Mouse (Mus musculus): ENCODE measurements around the gene C2cd3. TPM values are rescaled to one million over a fixed set of nuclear protein-coding genes. Genes with fewer than 3 reads are reported as not detected.

Gene C2cd3
- total and polyA plus RNA-seq, 3 experiments = 8.5 to 23.5 TPM; not detected in 1

DNA sequence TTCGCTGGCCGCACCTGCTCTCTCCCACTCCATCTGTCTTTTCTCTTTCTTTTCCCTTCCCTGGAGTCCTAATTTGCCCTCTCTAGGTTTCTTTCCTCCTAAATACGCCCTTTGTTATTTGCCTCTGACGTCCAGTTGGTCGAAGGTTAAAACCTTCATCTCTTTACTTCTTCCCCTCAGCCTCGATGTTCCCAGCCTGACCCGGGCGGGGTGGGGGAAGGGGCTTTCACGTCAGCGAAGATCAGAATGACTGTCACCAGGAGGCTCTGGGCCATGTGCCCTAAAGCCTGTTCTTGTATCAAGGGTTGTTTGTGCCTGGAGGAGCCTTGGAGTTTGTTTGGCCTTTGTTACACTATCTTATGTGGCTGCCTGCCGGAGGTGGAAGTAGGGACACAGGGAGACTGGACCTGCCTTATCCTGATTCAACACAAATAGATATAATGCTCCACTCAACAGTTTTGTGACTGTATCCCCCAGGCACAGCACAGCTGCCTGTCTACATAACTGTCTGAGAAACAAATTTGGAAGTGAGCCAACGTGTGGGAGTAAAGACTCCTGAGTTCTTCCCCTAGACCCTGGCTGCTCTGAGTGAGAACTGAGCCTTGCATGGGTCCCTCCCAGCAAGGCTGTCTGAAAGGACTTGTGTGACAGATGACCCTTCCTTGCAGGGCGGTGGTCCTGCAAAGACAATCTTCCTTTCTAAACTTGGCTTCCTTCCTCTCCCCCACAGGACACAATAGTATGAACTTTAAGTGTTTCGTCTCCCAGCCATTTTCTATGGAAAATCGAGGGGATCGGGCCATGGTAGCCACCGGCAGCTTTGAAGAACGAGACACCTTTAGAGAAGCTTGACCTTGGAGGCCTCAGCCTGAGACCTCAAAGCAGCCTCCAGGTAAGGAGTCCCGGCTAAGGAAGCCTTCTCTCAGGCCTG, 121.7 kb downstream of the C2cd3 start (continued):
- no peak for TF ChIP-seq ZC3H11A (IDR thresholded peaks at IDR 0.05; ENCODE audit: low read depth, low read length)
- no peak for TF ChIP-seq KAT2A (conservative IDR thresholded peaks at IDR 0.05; ENCODE audit: low read depth, low read length)
- no peak for TF ChIP-seq ELF1 (IDR thresholded peaks at IDR 0.05; ENCODE audit: low read depth, low read length)
- 0 out of 2 replicates have a peak, but pooled peaks have one; percentile 28 for TF ChIP-seq MYB (IDR thresholded peaks at IDR 0.05; ENCODE audit: low read depth, low read length)
- no peak for TF ChIP-seq E2F4 (IDR thresholded peaks at IDR 0.05; ENCODE audit: borderline replicate concordance, low read depth, low read length)
- no peak for TF ChIP-seq SMC3 (IDR thresholded peaks at IDR 0.05; ENCODE audit: low read depth, low read length)
- TF ChIP-seq GABPA (IDR thresholded peaks at IDR 0.05; ENCODE audit: low read depth, low read length) = no peak
- TF ChIP-seq ZMIZ1 (IDR thresholded peaks at IDR 0.05; ENCODE audit: low read depth, low read length) = no peak
- no peak for TF ChIP-seq ZNF384 (IDR thresholded peaks at IDR 0.05; ENCODE audit: low read depth, low read length)
- peak; percentile 20 to 60; a peak in 2 of 4 replicates for TF ChIP-seq EP300 (IDR thresholded peaks at IDR 0.05; ENCODE audit: low read depth in 1 of 2, low read length in 2 of 2)

GRCm38 (mm10) chr7:100494415-100494831, 122.4 kb downstream of the C2cd3 start:
- DNase-seq (ENCODE audit: low read depth, low spot score) = peak; percentile 67
- H3K27ac ChIP-seq (ENCODE audit: control insufficient read depth, low read depth, low read length) = peak overlapping the region; percentile 90
- peaks cover 37% of the 10 kb centered on the region for H3K79me2 ChIP-seq (ENCODE audit: control insufficient read depth, insufficient read depth, low read length, poor library complexity)
- H3K9ac ChIP-seq (ENCODE audit: control insufficient read depth, low read depth, low read length, poor library complexity, severe bottlenecking) = peak overlapping the region; percentile 80
- H3K4me3 ChIP-seq (ENCODE audit: control insufficient read depth in 1 of 2, insufficient read depth in 1 of 2, low read depth in 2 of 2, low read length in 2 of 2) = peak overlapping the region; percentile 69 to 83
- no peaks in the 10 kb centered on the region for H3K27me3 ChIP-seq (ENCODE audit: control insufficient read depth in 1 of 2, insufficient read depth in 2 of 2, low read length in 2 of 2)
- H3K9me3 ChIP-seq (replicated peaks; ENCODE audit: insufficient read depth, low read length) = no peaks in the 10 kb centered on the region
- H3K36me3 ChIP-seq (ENCODE audit: control insufficient read depth in 1 of 2, insufficient read depth in 2 of 2, low read length in 2 of 2) = peaks cover 0 to 11% of the 10 kb centered on the region in 2 experiments; a peak in 3 of 4 replicates
- H3K4me1 ChIP-seq (ENCODE audit: control insufficient read depth in 1 of 2, insufficient read depth in 2 of 2, low read length in 2 of 2) = peaks cover 3 to 12% of the 10 kb centered on the region in 2 experiments; a peak in 3 of 4 replicates
- TF ChIP-seq BHLHE40 (IDR thresholded peaks at IDR 0.05; ENCODE audit: borderline replicate concordance, low read depth, low read length) (peak; percentile 68; the same call in 1 of the 2 replicates), USF1 (IDR thresholded peaks at IDR 0.05; ENCODE audit: low read depth, low read length) (peak; percentile 39), ZNF384 (IDR thresholded peaks at IDR 0.05; ENCODE audit: low read depth, low read length) (no peak), MAFK (IDR thresholded peaks at IDR 0.05; ENCODE audit: borderline replicate concordance, low read depth, low read length) (no peak), JUND (IDR thresholded peaks at IDR 0.05; ENCODE audit: low read depth, low read length) (no peak), USF2 (IDR thresholded peaks at IDR 0.05; ENCODE audit: borderline replicate concordance in 1 of 2, insufficient read depth in 1 of 2, low read depth in 1 of 2, low read length in 2 of 2) (0 out of 4 replicates have a peak, but pooled peaks of 1 of the 2 experiments have one; percentile 12), ZMIZ1 (IDR thresholded peaks at IDR 0.05; ENCODE audit: low read depth, low read length) (no peak), KAT2A (conservative IDR thresholded peaks at IDR 0.05; ENCODE audit: low read depth, low read length) (no peak), EP300 (IDR thresholded peaks at IDR 0.05; ENCODE audit: low read depth in 1 of 2, low read length in 2 of 2) (no peak), MAX (IDR thresholded peaks at IDR 0.05; ENCODE audit: low read length) (no peak; the same call in 1 of the 2 replicates), SMC3 (IDR thresholded peaks at IDR 0.05; ENCODE audit: low read depth, low read length) (no peak), MYC (IDR thresholded peaks at IDR 0.05; ENCODE audit: low read depth, low read length) (0 out of 2 replicates have a peak, but pooled peaks have one; percentile 16), ZKSCAN1 (IDR thresholded peaks at IDR 0.05; ENCODE audit: low read depth, low read length) (no peak), MAZ (IDR thresholded peaks at IDR 0.05; ENCODE audit: low read depth, low read length) (no peak), ZC3H11A (IDR thresholded peaks at IDR 0.05; ENCODE audit: low read depth, low read length) (no peak), POLR2AphosphoS2 (IDR thresholded peaks at IDR 0.05; ENCODE audit: low read length) (no peak), RCOR1 (IDR thresholded peaks at IDR 0.05; ENCODE audit: low read depth, low read length) (no peak), POLR2A (IDR thresholded peaks at IDR 0.05; ENCODE audit: control insufficient read depth in 1 of 2, insufficient read depth in 1 of 2, low read depth in 1 of 2, low read length in 2 of 2, poor library complexity in 1 of 2) (no peak), GABPA (IDR thresholded peaks at IDR 0.05; ENCODE audit: low read depth, low read length) (no peak), SIN3A (IDR thresholded peaks at IDR 0.05; ENCODE audit: low read length) (no peak), E2F4 (IDR thresholded peaks at IDR 0.05; ENCODE audit: borderline replicate concordance, low read depth, low read length) (no peak), CTCF (IDR thresholded peaks at IDR 0.05 in 2 of 3, conservative IDR thresholded peaks at IDR 0.05 in 1 of 3; ENCODE audit: control insufficient read depth in 1 of 3, insufficient read depth in 1 of 3, low read depth in 2 of 3, low read length in 3 of 3, poor library complexity in 1 of 3, severe bottlenecking in 1 of 3) (no peak), POLR2AphosphoS5 (IDR thresholded peaks at IDR 0.05; ENCODE audit: borderline replicate concordance, low read depth, low read length) (peak; percentile 93; the same call in 1 of the 2 replicates)
